ENCODE assay signal across 31 mouse cellular contexts in the genomic region with DNA sequence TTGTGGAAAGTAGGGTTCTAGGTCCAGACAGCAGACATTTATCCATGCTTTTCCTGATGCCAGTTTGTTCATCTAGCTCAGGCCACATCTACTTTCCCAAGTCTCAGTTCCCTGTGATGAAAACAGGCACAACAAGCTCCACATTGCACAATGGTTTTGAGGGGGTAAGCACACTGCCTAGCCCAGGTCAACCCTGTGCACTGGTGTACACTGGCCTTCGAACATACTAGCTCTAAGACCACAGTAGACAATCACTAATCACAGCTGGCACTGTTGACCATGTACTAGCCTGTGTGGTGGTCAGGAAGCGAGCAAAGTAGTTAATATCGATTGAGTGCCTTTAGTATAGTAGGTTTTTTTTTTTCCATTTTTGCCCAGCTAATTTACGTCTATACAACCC. TPM values are rescaled to one million over a fixed set of nuclear protein-coding genes. Genes with fewer than 3 reads are reported as not detected.
"Had no signal": no experiment of that assay in that cellular context is flagged by ENCODE, and none has a peak within 500 bp of the region (broad histone marks: within the 10 kb centered on the region; RNA-seq: fewer than 3 reads in every experiment).

No protein-coding gene starts in this region.

- H3K4me3 ChIP-seq: heart, adult 2 months; heart, embryonic 13.5 days; heart, embryonic 15.5 days; hindbrain, embryonic 12.5 days; hindbrain, embryonic 15.5 days; kidney, embryonic 15.5 days; limb, embryonic 13.5 days; limb, embryonic 15.5 days; liver, embryonic 13.5 days; liver, embryonic 15.5 days had no signal

- DNase-seq: gastrocnemius, postnatal 14 days; gastrocnemius, postnatal 36 days; heart, adult 2 months; heart, postnatal 14 days; heart, postnatal 36 days; kidney, adult 11 months; kidney, adult 2 months; kidney, adult 9 months; kidney, postnatal 14 days; kidney, postnatal 36 days; layer of hippocampus, adult 9-11 months; left cerebral cortex, postnatal 4 days; liver, embryonic 13.5 days had no signal

- H3K4me2 ChIP-seq: heart, embryonic 11.5 days; heart, embryonic 13.5 days; heart, embryonic 15.5 days; hindbrain, embryonic 12.5 days; hindbrain, embryonic 15.5 days; kidney, embryonic 15.5 days; limb, embryonic 13.5 days; limb, embryonic 15.5 days; liver, embryonic 13.5 days; liver, embryonic 15.5 days had no signal

- H3K9ac ChIP-seq: heart, embryonic 13.5 days; heart, embryonic 15.5 days; hindbrain, embryonic 12.5 days; hindbrain, embryonic 15.5 days; kidney, embryonic 15.5 days; limb, embryonic 13.5 days; limb, embryonic 15.5 days; liver, embryonic 13.5 days; liver, embryonic 15.5 days had no signal

- H3K4me1 ChIP-seq: heart, embryonic 13.5 days; heart, embryonic 15.5 days; hindbrain, embryonic 15.5 days; liver, embryonic 13.5 days; liver, embryonic 15.5 days had no signal

- H3K9me3 ChIP-seq: heart, embryonic 15.5 days; hindbrain, embryonic 15.5 days; kidney, embryonic 15.5 days; limb, embryonic 15.5 days; liver, embryonic 13.5 days; liver, embryonic 15.5 days had no signal

- H3K27ac ChIP-seq: heart, adult 2 months; heart, embryonic 13.5 days; heart, embryonic 15.5 days; hindbrain, embryonic 12.5 days; limb, embryonic 13.5 days; liver, embryonic 13.5 days; liver, embryonic 15.5 days had no signal

- ATAC-seq: intestine, embryonic 16.5 days had no signal

- H3K27me3 ChIP-seq: heart, embryonic 15.5 days; hindbrain, embryonic 12.5 days; hindbrain, embryonic 15.5 days; kidney, embryonic 15.5 days; limb, embryonic 13.5 days; limb, embryonic 15.5 days; liver, embryonic 13.5 days; liver, embryonic 15.5 days had no signal

- H3K36me3 ChIP-seq: heart, embryonic 13.5 days; heart, embryonic 15.5 days; hindbrain, embryonic 12.5 days; hindbrain, embryonic 15.5 days; kidney, embryonic 15.5 days; limb, embryonic 13.5 days; limb, embryonic 15.5 days; liver, embryonic 13.5 days; liver, embryonic 15.5 days had no signal

RNA-seq across cellular contexts. Expression of a gene that starts 34.4 kb away (rescaled TPM):
- total RNA-seq: gastrocnemius, adult 18-20 months; gastrocnemius, adult 8-10 months; gastrocnemius, postnatal 14 days; gastrocnemius, postnatal 36 days; heart, adult 2 months; hematopoietic stem cell, adult 5-6 weeks; layer of hippocampus, adult 18-20 months; layer of hippocampus, adult 8-10 months; layer of hippocampus, postnatal 36 days; left cerebral cortex, postnatal 10 days had no signal
- polyA plus RNA-seq: heart, embryonic 11.5 days; heart, embryonic 13.5 days; limb, embryonic 11.5 days; limb, embryonic 13.5 days had no signal
